Mouse (Mus musculus): Measurements from ENCODE around the gene Uck1. TPM values are rescaled to one million over a fixed set of nuclear protein-coding genes. Genes with fewer than 3 reads are reported as not detected.
"Not testable (repeated sequence)": the region's sequence is repeated elsewhere in the genome, so short reads cannot be mapped to it uniquely, and the experiment has no call there.

The Uck1 gene
- 42.7 and 44.2 TPM in 2 replicates for polyA plus RNA-seq (2016; fragmentation: Nextera tagmentation; extraction: Ambion mirVana)

- WGBS: 1% methylated on average over 59 of the region's 59 CpGs
- no peaks in the 10 kb centered on the region for H3K27me3 ChIP-seq (replicated peaks)
- peak within 1 kb of the TSS; percentile 78 for H3K4me3 ChIP-seq
- H3K9ac ChIP-seq: peak within 1 kb of the TSS; percentile 88
- H3K27ac ChIP-seq (ENCODE audit: poor library complexity, severe bottlenecking): peak within 1 kb of the TSS; percentile 31
- peak; percentile 93 for ATAC-seq (ENCODE audit: insufficient number of reproducible peaks, low FRiP score)
- peaks cover 30% of the 10 kb centered on the region for H3K36me3 ChIP-seq
- H3K4me1 ChIP-seq (replicated peaks): peaks cover 12% of the 10 kb centered on the region
- no peaks in the 10 kb centered on the region for H3K9me3 ChIP-seq (replicated peaks)
- H3K4me2 ChIP-seq: peak within 1 kb of the TSS; percentile 89
Observed at GRCm38 (mm10) chr2:32259657-32260417, at the start of gene Uck1. Uck1 (minus strand) TSS chr2:32260159.

GRCm38 (mm10) chr2:32308870-32309568 is 49.1 kb upstream of the Uck1 start:
- H3K9me3 ChIP-seq (replicated peaks): no peaks in the 10 kb centered on the region
- ATAC-seq (ENCODE audit: insufficient number of reproducible peaks, low FRiP score): no peak
- H3K27me3 ChIP-seq (replicated peaks): peaks cover 9% of the 10 kb centered on the region; the same call in 1 of the 2 replicates
- 83% methylated on average over 16 of the region's 16 CpGs for WGBS
- H3K27ac ChIP-seq (ENCODE audit: poor library complexity, severe bottlenecking): no peak overlapping the region
- H3K4me3 ChIP-seq: no peak overlapping the region
- H3K4me2 ChIP-seq: no peak overlapping the region
- peaks cover 61% of the 10 kb centered on the region for H3K36me3 ChIP-seq
- H3K9ac ChIP-seq: no peak overlapping the region
- peaks cover 24% of the 10 kb centered on the region for H3K4me1 ChIP-seq (replicated peaks)

GRCm38 (mm10) chr2:32307941-32308760 is 48.2 kb upstream of the Uck1 start:
- peaks cover 24% of the 10 kb centered on the region for H3K4me1 ChIP-seq (replicated peaks)
- peaks cover 70% of the 10 kb centered on the region for H3K36me3 ChIP-seq
- H3K9me3 ChIP-seq (replicated peaks): no peaks in the 10 kb centered on the region
- H3K27ac ChIP-seq (ENCODE audit: poor library complexity, severe bottlenecking): no peak overlapping the region
- H3K9ac ChIP-seq: no peak overlapping the region
- no peak for ATAC-seq (ENCODE audit: insufficient number of reproducible peaks, low FRiP score)
- H3K27me3 ChIP-seq (replicated peaks): peaks cover 9% of the 10 kb centered on the region; the same call in 1 of the 2 replicates
- no peak overlapping the region for H3K4me3 ChIP-seq
- 50% methylated on average over 8 of the region's 8 CpGs for WGBS
- H3K4me2 ChIP-seq: no peak overlapping the region

GRCm38 (mm10) chr2:32307247-32307798 is 47.4 kb upstream of the Uck1 start:
- Histone ChIP-seq H3K9me3 (replicated peaks) (no peaks in the 10 kb centered on the region), H3K36me3 (peaks cover 78% of the 10 kb centered on the region), H3K9ac (no peak overlapping the region), H3K27ac (ENCODE audit: poor library complexity, severe bottlenecking) (no peak overlapping the region), H3K27me3 (replicated peaks) (peaks cover 9% of the 10 kb centered on the region; the same call in 1 of the 2 replicates), H3K4me2 (no peak overlapping the region), H3K4me1 (replicated peaks) (peaks cover 18% of the 10 kb centered on the region), H3K4me3 (no peak overlapping the region)
- WGBS: 64% methylated on average over 6 of the region's 6 CpGs
- ATAC-seq (ENCODE audit: insufficient number of reproducible peaks, low FRiP score): no peak

- no peak overlapping the region for H3K27ac ChIP-seq (ENCODE audit: poor library complexity, severe bottlenecking)
- no peaks in the 10 kb centered on the region for H3K9me3 ChIP-seq (replicated peaks)
- no peak overlapping the region for H3K4me2 ChIP-seq
- no peak for ATAC-seq (ENCODE audit: insufficient number of reproducible peaks, low FRiP score)
- H3K27me3 ChIP-seq (replicated peaks): peaks cover 9% of the 10 kb centered on the region; the same call in 1 of the 2 replicates
- H3K9ac ChIP-seq: no peak overlapping the region
- peaks cover 7% of the 10 kb centered on the region for H3K4me1 ChIP-seq (replicated peaks)
- H3K36me3 ChIP-seq: peaks cover 89% of the 10 kb centered on the region
- H3K4me3 ChIP-seq: no peak overlapping the region
- 93% methylated on average over 9 of the region's 9 CpGs for WGBS
Observed at GRCm38 (mm10) chr2:32306176-32306575, 46.2 kb upstream of the Uck1 start.

GRCm38 (mm10) chr2:32305668-32306067 is 45.7 kb upstream of the Uck1 start:
- Histone ChIP-seq H3K4me3 (no peak overlapping the region), H3K4me1 (replicated peaks) (0 out of 2 replicates have a peak, but pooled peaks cover 3% of the 10 kb centered on the region), H3K27ac (ENCODE audit: poor library complexity, severe bottlenecking) (no peak overlapping the region), H3K9me3 (replicated peaks) (no peaks in the 10 kb centered on the region), H3K27me3 (replicated peaks) (peaks cover 4% of the 10 kb centered on the region; the same call in 1 of the 2 replicates), H3K4me2 (no peak overlapping the region), H3K36me3 (peaks cover 94% of the 10 kb centered on the region), H3K9ac (no peak overlapping the region)
- 90% methylated on average over 5 of the region's 5 CpGs for WGBS
- no peak for ATAC-seq (ENCODE audit: insufficient number of reproducible peaks, low FRiP score)

GRCm38 (mm10) chr2:32304145-32304832 is 44.3 kb upstream of the Uck1 start:
- 65% methylated on average over 8 of the region's 8 CpGs for WGBS
- no peak for ATAC-seq (ENCODE audit: insufficient number of reproducible peaks, low FRiP score)
- H3K27ac ChIP-seq (ENCODE audit: poor library complexity, severe bottlenecking): no peak overlapping the region

GRCm38 (mm10) chr2:32302952-32303351 is 43.0 kb upstream of the Uck1 start:
- no peak for ATAC-seq (ENCODE audit: insufficient number of reproducible peaks, low FRiP score)
- Histone ChIP-seq H3K4me3 (no peak overlapping the region), H3K4me2 (no peak overlapping the region), H3K36me3 (peaks cover 96% of the 10 kb centered on the region), H3K9ac (no peak overlapping the region), H3K27me3 (replicated peaks) (no peaks in the 10 kb centered on the region), H3K4me1 (replicated peaks) (no peaks in the 10 kb centered on the region), H3K27ac (ENCODE audit: poor library complexity, severe bottlenecking) (no peak overlapping the region), H3K9me3 (replicated peaks) (no peaks in the 10 kb centered on the region)
- 90% methylated on average over 10 of the region's 10 CpGs for WGBS

More at GRCm38 (mm10) chr2:32304145-32304832, 44.3 kb upstream of the Uck1 start:
- no peak overlapping the region for H3K9ac ChIP-seq
- H3K36me3 ChIP-seq: peaks cover 94% of the 10 kb centered on the region
- no peak overlapping the region for H3K4me2 ChIP-seq
- no peaks in the 10 kb centered on the region for H3K27me3 ChIP-seq (replicated peaks)
- H3K4me3 ChIP-seq: no peak overlapping the region
- H3K9me3 ChIP-seq (replicated peaks): no peaks in the 10 kb centered on the region
- H3K4me1 ChIP-seq (replicated peaks): no peaks in the 10 kb centered on the region

- Histone ChIP-seq H3K4me3 (no peak overlapping the region), H3K9ac (no peak overlapping the region), H3K27me3 (replicated peaks) (no peaks in the 10 kb centered on the region), H3K36me3 (peaks cover 91% of the 10 kb centered on the region), H3K4me1 (replicated peaks) (peaks cover 2% of the 10 kb centered on the region), H3K9me3 (replicated peaks) (no peaks in the 10 kb centered on the region), H3K27ac (ENCODE audit: poor library complexity, severe bottlenecking) (no peak overlapping the region), H3K4me2 (no peak overlapping the region)
- 85% methylated on average over 4 of the region's 4 CpGs for WGBS
- no peak for ATAC-seq (ENCODE audit: insufficient number of reproducible peaks, low FRiP score)
Observed at GRCm38 (mm10) chr2:32299469-32299868, 39.5 kb upstream of the Uck1 start.

GRCm38 (mm10) chr2:32295842-32296241 is 35.9 kb upstream of the Uck1 start:
- peaks cover 10% of the 10 kb centered on the region for H3K4me1 ChIP-seq (replicated peaks)
- not testable (repeated sequence) for H3K4me3 ChIP-seq; H3K9me3 ChIP-seq (replicated peaks); H3K27me3 ChIP-seq (replicated peaks); H3K9ac ChIP-seq; H3K4me2 ChIP-seq; H3K27ac ChIP-seq (ENCODE audit: poor library complexity, severe bottlenecking); ATAC-seq (ENCODE audit: insufficient number of reproducible peaks, low FRiP score)
- WGBS: 94% methylated on average over 2 of the region's 2 CpGs
- peaks cover 76% of the 10 kb centered on the region for H3K36me3 ChIP-seq

Measured in heart, embryonic 12.5 days (tissue).